Mouse (Mus musculus) limb, embryonic 12.5 days (tissue): ENCODE results near the gene Gm20388. TPM values are rescaled to one million over a fixed set of nuclear protein-coding genes. Genes with fewer than 3 reads are reported as not detected.

Experiments
- ATAC-seq: fragments of 200-750 bp; cut with Nextera tagmentation; 2 replicates; pipeline ENCODE4 v1.8.0; 2017; ENCODE audit warnings: low read depth, moderate TSS enrichment; ENCODE audit not compliant: insufficient number of reproducible peaks, insufficient read depth, low FRiP score, low TSS enrichment
- H3K27ac ChIP-seq: fragments of 300-500 bp; sonication (generic); 2 replicates; pipeline ENCODE4 v1.5.1; 2016; ENCODE audit warnings: mild to moderate bottlenecking, moderate library complexity
- H3K27me3 ChIP-seq: fragments of 300-500 bp; sonication (generic); 2 replicates; pipeline ENCODE4 v1.6.1; 2016; ENCODE audit warnings: mild to moderate bottlenecking, moderate library complexity
- H3K36me3 ChIP-seq: fragments of 300-500 bp; sonication (generic); 2 replicates; pipeline ENCODE4 v1.6.1; 2016; ENCODE audit warnings: mild to moderate bottlenecking, moderate library complexity
- H3K4me1 ChIP-seq: fragments of 300-500 bp; sonication (generic); replicated peaks from 2 replicates; pipeline ENCODE4 v1.6.1; 2016
- H3K4me2 ChIP-seq: fragments of 300-500 bp; sonication (generic); 2 replicates; pipeline ENCODE4 v1.6.1; 2016; ENCODE audit warnings: mild to moderate bottlenecking, moderate library complexity
- H3K4me3 ChIP-seq: fragments of 300-500 bp; sonication (generic); replicated peaks from 2 replicates; pipeline ENCODE4 v1.5.1; 2016; ENCODE audit warnings: mild to moderate bottlenecking
- H3K9ac ChIP-seq: fragments of 300-500 bp; sonication (generic); replicated peaks from 2 replicates; pipeline ENCODE4 v1.6.1; 2016; ENCODE audit warnings: mild to moderate bottlenecking, moderate library complexity
- H3K9me3 ChIP-seq: fragments of 300-500 bp; sonication (generic); 2 replicates; pipeline ENCODE4 v1.6.1; 2016; ENCODE audit warnings: mild to moderate bottlenecking, moderate library complexity
- WGBS: fragments of 180-500 bp; shearing (Covaris S2); methylation state at CpG from one replicate; pipeline ENCODE4 v1.1.7; 2016; 5-methylcytosine and 5-hydroxymethylcytosine counted together
- polyA plus RNA-seq: library from polyadenylated mRNA; unstranded; fragments of >200 nt; fragmentation: Nextera tagmentation; extraction: Ambion mirVana; gene quantifications from 2 replicates; pipeline ENCODE4 v1.2.1, GENCODE M21; 2016

Gene Gm20388
- polyA plus RNA-seq, 1 experiment from 2014 or later: not detected

DNA sequence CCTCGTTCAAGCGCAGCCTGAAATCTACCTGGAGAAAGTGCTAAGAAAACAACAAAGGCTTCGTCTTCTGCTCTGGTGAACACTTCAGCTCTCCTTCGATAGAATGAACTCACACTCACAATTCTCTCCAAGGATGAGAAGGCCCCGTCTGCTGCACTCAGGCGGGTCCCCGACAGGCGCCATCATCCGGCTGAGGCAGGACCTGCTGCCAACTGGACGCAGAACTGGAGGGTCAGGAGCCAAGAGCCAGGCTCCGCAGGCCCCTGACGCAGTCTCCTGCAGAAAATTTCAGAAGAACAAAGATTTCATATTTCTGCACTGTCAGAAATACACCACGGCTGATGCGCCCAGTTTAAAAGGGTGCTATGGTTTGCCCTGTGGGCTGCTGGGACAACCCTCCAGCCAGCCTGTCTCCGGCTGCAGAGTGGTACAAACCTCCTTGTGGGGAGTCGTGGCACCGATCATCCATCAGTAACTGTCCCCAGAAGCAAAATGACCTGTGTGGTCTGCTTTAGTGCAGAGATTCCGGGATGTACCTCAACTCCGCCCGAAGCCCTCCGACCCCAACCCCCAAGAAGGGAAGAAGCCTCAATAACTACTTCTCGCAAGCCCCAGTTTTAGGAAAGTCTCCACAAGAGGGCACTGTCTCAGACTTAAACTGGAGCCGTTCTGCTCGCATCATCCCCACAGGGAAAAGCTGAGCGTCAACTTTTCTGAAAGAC, 3732.8 kb downstream of the Gm20388 start:
- Histone ChIP-seq H3K36me3 (no peaks in the 10 kb centered on the region), H3K9me3 (no peaks in the 10 kb centered on the region), H3K4me1 (peaks cover 10% of the 10 kb centered on the region), H3K4me3 (peak overlapping the region; percentile 34), H3K27ac (no peak overlapping the region), H3K4me2 (peak overlapping the region; percentile 55), H3K27me3 (peaks cover 21% of the 10 kb centered on the region; the same call in 1 of the 2 replicates), H3K9ac (peak overlapping the region; percentile 40)
- 17% methylated on average over 25 of the region's 25 CpGs for WGBS
- no peak for ATAC-seq

DNA sequence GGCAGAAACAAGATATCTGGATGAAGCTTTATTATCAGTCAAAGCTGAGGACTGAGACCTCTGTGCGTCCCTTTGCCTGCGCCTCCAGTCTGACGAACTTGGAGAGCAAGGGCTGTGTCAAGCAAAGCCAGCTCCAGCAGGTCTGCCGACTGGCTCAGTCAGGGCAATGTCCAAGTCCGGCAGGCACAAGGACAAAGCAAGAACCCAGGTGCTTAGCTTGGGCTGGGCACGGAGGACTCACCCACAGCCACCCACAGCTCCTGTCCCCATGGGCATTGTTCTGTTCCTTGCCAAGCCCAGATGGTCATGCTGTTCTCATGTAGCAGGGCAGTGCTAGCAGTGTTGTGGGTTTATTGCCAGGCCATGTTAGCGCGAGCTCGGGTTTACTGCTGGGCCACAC, 3734.6 kb downstream of the Gm20388 start:
- Histone ChIP-seq H3K27ac (no peak overlapping the region; the same call in 1 of the 2 replicates), H3K27me3 (peaks cover 17% of the 10 kb centered on the region; the same call in 1 of the 2 replicates), H3K9me3 (no peaks in the 10 kb centered on the region), H3K4me1 (peaks cover 15% of the 10 kb centered on the region), H3K9ac (no peak overlapping the region), H3K4me3 (no peak overlapping the region), H3K4me2 (no peak overlapping the region), H3K36me3 (no peaks in the 10 kb centered on the region)
- WGBS: 58% methylated on average over 9 of the region's 9 CpGs
- ATAC-seq: no peak

DNA sequence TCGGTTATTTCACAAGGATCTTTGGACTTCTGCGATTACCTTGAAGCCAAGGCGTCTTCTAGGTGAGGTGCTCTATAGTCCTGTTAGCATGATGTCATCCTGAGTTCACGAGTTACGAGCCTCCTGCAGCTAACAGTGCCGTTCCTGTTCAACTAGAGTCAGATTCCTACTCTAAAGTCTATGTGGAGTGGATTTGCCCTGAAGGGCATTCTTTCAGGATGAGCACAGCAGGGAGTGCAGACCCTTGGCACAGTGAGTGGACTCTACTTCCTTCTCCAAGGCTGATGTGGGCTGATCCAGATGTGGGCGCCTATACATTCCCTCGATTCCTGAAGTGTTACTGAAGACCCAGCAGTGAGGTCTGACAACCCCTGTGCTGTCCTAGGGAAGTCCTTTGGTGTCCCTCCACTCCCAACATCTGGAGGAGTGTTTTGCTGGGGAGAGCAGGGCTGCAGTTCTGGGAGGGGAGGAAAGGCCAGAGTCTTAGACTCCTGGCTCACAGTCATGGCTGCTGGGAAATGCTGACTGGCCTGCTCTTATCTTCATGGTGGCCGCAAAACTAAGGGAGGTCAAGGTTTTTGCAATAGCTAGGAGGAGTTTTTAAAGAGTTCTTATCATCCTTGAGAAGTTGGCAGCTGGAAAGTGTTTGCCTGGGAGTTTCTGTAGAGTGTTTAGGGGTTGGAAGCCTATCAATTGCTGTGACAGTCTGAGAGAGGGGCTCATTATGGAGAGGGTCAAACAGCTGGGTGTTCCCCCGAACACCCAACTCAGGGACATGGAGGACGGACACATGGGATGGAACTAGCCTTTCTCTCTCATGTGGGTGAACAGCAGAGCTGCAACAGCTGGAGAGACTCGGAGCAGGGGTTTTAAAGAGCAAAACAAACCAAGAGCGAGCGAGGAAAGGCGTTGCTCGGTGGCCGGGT, 3737.9 kb downstream of the Gm20388 start:
- H3K4me2 ChIP-seq: no peak overlapping the region
- no peaks in the 10 kb centered on the region for H3K36me3 ChIP-seq
- no peaks in the 10 kb centered on the region for H3K9me3 ChIP-seq
- WGBS: 63% methylated on average over 17 of the region's 17 CpGs
- H3K27ac ChIP-seq: 0 out of 2 replicates have a peak overlapping the region, but pooled peaks have one; percentile 7
- no peak overlapping the region for H3K4me3 ChIP-seq
- peaks cover 16% of the 10 kb centered on the region for H3K4me1 ChIP-seq
- no peak for ATAC-seq
- no peak overlapping the region for H3K9ac ChIP-seq
- 0 out of 2 replicates have a peak, but pooled peaks cover 7% of the 10 kb centered on the region for H3K27me3 ChIP-seq

DNA sequence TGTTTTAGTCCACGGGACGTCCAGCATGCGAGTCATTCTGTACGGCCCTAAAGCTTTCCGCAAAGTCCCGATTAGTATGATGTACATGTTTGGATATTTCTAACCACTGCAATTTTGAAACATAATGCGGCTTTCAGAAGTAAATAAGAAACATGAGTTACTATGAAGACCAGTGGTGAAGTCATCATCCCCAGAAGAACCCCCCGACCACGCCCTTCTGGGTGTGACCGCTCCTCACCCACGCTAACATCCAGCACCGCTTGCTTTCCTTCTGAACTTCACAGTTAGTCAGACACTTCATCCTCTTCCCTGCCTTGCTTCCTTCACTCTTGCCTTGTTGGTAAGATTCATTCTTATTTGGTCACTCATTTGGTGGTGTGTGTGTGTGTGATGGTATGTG, 3738.8 kb downstream of the Gm20388 start:
- 93% methylated on average over 12 of the region's 12 CpGs for WGBS
- H3K9ac ChIP-seq: no peak overlapping the region
- H3K4me1 ChIP-seq: peaks cover 14% of the 10 kb centered on the region
- no peaks in the 10 kb centered on the region for H3K36me3 ChIP-seq
- no peak overlapping the region for H3K4me3 ChIP-seq
- no peak overlapping the region for H3K4me2 ChIP-seq
- 0 out of 2 replicates have a peak, but pooled peaks cover 2% of the 10 kb centered on the region for H3K27me3 ChIP-seq
- no peaks in the 10 kb centered on the region for H3K9me3 ChIP-seq
- no peak for ATAC-seq
- H3K27ac ChIP-seq: no peak overlapping the region

DNA sequence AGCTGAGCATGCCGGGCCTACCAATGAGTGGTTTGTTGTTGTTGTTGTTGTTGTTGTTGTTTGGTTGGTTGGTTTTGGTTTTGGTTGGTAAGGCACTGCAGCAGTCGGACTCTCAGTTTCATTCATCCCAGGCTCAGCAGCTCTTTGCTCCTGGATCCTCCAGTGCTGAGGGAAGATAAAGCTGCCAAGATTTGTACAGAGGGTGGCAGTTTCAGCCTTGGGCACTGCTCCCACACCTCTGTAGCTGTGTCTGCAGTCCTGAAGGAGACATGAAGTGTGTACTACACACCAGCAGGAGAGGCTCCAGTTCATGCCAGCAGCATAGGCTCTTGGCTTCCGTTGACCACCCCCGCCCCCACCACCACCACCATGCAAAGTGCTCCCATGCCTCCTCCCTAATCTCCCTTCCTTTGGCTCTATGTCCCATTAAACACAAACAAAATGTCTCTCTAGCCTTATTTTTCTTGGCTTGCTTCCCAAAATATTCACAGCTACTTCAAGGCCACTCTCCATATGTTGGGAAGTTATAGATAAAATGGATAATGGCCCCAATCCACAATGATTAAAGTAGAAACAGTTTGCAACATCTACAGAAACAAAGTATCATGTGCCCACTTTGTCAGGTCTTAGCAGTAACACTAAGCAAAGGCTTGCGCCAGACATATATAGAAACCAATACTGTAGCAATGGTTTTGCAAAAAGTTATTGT, 3740.9 kb downstream of the Gm20388 start:
- H3K4me3 ChIP-seq: no peak overlapping the region
- peaks cover 4% of the 10 kb centered on the region for H3K36me3 ChIP-seq
- 89% methylated on average over 5 of the region's 5 CpGs for WGBS
- peaks cover 23% of the 10 kb centered on the region for H3K4me1 ChIP-seq
- no peak overlapping the region for H3K4me2 ChIP-seq
- H3K27ac ChIP-seq: no peak overlapping the region
- no peaks in the 10 kb centered on the region for H3K9me3 ChIP-seq
- no peaks in the 10 kb centered on the region for H3K27me3 ChIP-seq
- no peak for ATAC-seq
- no peak overlapping the region for H3K9ac ChIP-seq

DNA sequence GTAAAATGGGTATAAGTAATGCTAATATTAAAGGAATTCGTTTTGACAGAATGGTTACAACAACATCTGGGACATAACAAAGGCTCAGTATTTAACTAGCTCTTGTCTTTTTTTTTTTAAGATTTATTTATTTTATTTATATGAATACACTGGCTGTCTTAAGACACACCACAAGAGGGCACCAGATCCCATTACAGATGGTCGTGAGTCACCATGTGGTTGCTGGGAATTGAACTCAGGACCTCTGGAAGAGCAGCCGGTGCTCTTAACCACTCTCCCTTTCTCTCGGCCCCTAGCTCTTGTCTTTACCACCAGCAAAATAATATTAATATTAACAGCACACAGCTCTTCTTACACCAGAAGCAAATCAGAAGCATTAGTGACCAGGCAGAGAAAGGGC, 3742.0 kb downstream of the Gm20388 start:
- Histone ChIP-seq H3K9me3 (no peaks in the 10 kb centered on the region), H3K36me3 (peaks cover 15% of the 10 kb centered on the region), H3K4me1 (peaks cover 23% of the 10 kb centered on the region), H3K27ac (no peak overlapping the region), H3K27me3 (no peaks in the 10 kb centered on the region), H3K4me2 (no peak overlapping the region), H3K9ac (no peak overlapping the region), H3K4me3 (no peak overlapping the region)
- WGBS: 65% methylated on average over 4 of the region's 4 CpGs
- no peak for ATAC-seq

DNA sequence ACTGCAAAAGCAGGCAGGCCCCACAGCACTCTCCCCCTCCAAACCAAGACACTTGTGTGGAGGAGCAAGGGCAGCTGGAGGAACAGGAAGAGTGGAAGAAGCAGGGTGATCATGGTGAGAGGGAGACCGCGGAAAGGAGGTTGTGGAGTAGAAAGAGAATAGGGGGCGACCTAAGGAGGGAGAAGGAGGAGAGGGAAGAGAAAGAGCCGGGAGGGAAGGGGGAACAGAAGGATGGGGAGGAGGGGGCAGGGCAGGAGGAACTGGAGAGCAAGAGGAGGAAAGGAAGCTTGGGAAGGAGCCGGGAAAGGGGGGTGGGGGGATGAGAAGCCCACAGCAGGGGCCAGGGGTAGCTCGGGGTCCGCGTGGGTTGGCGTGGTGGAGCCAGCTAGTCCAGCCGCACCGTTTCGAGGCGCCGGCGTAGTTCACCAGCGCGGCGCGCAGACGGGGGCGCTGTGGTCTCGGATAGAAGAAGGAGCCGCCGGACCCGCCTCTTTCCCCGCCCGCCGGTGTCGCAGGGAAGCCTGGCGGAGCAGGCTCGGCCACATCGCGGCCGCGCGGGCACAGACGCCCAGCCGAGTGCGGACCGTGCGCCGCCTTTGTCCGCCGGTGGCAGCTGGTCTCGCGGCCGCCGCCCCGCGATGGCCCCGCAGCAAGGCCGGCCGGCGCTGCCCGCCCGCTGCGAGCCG, 3742.8 kb downstream of the Gm20388 start, which contains the start of gene Rhou:
Rhou (plus strand) TSS at position 622 of the 686 bp plus-strand sequence.
- peak; percentile 81 for ATAC-seq
- Histone ChIP-seq H3K4me3 (peak within 1 kb of the TSS; percentile 74), H3K9me3 (no peaks in the 10 kb centered on the region), H3K27ac (peak within 1 kb of the TSS; percentile 92), H3K27me3 (no peaks in the 10 kb centered on the region), H3K9ac (peak within 1 kb of the TSS; percentile 90), H3K4me1 (peaks cover 23% of the 10 kb centered on the region), H3K36me3 (peaks cover 23% of the 10 kb centered on the region), H3K4me2 (peak within 1 kb of the TSS; percentile 63)
- WGBS: under 1% methylated on average over 37 of the region's 58 CpGs

DNA sequence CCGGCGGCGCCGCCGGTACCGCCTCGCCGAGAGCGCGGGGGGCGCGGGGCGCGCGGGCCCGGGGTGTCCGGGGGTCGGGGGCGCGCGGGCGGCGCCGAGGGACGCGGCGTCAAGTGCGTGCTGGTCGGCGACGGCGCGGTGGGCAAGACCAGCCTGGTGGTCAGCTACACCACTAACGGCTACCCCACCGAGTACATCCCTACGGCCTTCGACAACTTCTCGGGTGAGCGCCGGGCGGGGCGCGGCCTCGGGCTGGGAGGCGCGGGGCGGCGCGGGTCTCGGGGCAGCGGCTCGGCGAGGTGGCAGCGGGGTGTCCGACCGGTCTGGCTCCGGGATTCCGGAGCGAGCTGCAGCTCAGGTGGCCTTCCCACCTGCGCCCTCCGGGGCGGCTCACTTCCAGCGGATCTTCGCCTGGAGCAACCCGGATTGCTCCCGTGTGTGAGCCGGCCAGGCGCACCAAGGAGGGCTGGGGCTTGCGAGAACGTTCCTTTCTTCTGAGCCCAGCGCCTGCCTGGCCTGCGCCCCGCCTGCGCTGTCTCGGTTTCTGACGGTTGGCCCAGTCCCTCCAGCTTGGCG, 3743.4 kb downstream of the Gm20388 start:
- H3K9me3 ChIP-seq: no peaks in the 10 kb centered on the region
- peak overlapping the region; percentile 63 for H3K4me2 ChIP-seq
- H3K9ac ChIP-seq: peak overlapping the region; percentile 90
- peaks cover 19% of the 10 kb centered on the region for H3K4me1 ChIP-seq
- peak overlapping the region; percentile 92 for H3K27ac ChIP-seq
- peaks cover 29% of the 10 kb centered on the region for H3K36me3 ChIP-seq
- peak; percentile 57 for ATAC-seq
- no peaks in the 10 kb centered on the region for H3K27me3 ChIP-seq
- WGBS: under 1% methylated on average over 53 of the region's 77 CpGs
- peak overlapping the region; percentile 74 for H3K4me3 ChIP-seq

DNA sequence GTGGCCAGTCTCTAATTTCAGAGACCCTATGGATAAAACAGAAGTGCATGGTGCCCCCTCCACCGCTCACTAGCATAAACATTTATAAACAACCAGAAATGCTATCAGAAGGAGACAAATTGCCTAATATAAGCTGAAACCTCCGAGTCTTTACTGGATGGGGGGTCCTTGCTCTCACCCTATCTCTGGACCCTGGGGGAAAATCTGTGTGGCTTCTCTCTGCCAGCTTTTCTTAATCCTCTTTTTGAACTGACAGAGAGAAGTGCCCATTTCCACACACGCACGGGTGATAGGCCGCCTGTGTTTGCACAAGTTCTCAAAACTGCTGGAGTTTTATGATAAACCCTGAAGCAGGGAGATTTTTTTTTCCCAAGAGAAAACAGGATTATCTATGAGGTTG, 3744.1 kb downstream of the Gm20388 start:
- no peaks in the 10 kb centered on the region for H3K9me3 ChIP-seq
- no peak for ATAC-seq
- WGBS: 6% methylated on average over 5 of the region's 5 CpGs

DNA sequence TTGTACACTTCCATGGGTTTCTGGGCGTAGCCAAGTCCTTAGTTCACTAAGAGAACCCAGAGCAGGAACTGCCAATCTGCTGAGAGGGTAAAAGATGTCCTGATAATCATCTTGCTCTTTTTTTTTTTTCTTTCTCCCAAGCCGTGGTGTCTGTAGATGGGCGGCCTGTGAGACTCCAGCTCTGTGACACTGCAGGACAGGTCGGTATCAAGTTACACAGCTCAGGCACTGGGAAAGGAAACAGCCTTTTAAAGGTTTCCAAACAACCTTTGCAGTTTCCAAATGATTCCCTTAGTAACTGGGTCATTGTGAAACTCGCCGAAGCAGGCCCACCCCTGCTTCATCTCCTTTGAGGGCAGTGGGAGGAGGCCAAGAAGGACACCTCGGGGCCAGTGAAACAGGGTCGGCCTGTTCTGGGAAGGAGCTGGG, 3744.7 kb downstream of the Gm20388 start:
- Histone ChIP-seq H3K27ac (0 out of 2 replicates have a peak overlapping the region, but pooled peaks have one; percentile 45), H3K9me3 (no peaks in the 10 kb centered on the region), H3K4me1 (peaks cover 19% of the 10 kb centered on the region), H3K27me3 (no peaks in the 10 kb centered on the region), H3K4me3 (peak overlapping the region; percentile 74), H3K9ac (peak overlapping the region; percentile 90; the same call in 1 of the 2 replicates), H3K36me3 (peaks cover 40% of the 10 kb centered on the region), H3K4me2 (peak overlapping the region; percentile 63)
- 1% methylated on average over 8 of the region's 8 CpGs for WGBS
- ATAC-seq: no peak

More for the DNA sequence above, 3744.1 kb downstream of the Gm20388 start:
- Histone ChIP-seq H3K4me1 (peaks cover 19% of the 10 kb centered on the region), H3K36me3 (peaks cover 34% of the 10 kb centered on the region), H3K4me3 (peak overlapping the region; percentile 74), H3K4me2 (peak overlapping the region; percentile 63), H3K9ac (peak overlapping the region; percentile 90; the same call in 1 of the 2 replicates), H3K27me3 (no peaks in the 10 kb centered on the region), H3K27ac (0 out of 2 replicates have a peak overlapping the region, but pooled peaks have one; percentile 45)
